Mouse (Mus musculus) gastrocnemius, postnatal 10 days (tissue): ENCODE results near the gene Gm21970. TPM values are rescaled to one million over a fixed set of nuclear protein-coding genes. Genes with fewer than 3 reads are reported as not detected.
A peak's percentile ranks its signal among the peaks of the same experiment; 100 is the strongest.

Experiments used
- DNase-seq: peaks from one replicate; pipeline ENCODE4 v3.0.0; 2021; ENCODE audit warnings: mixed read lengths
- long read RNA-seq, 2 experiments: library from polyadenylated mRNA; stranded (forward); transcript quantifications; one replicate each; pipeline ENCODE4 v2.0.0; 2021
- total RNA-seq, 2 experiments: library from RNA; stranded (reverse); gene quantifications; 2 replicates each; pipeline ENCODE4 v1.2.3; 2021

Gene Gm21970
- total RNA-seq, result not detected
- long read RNA-seq, experiment 1, result 0 reads
- long read RNA-seq, experiment 2, result 0 reads

- no peak for DNase-seq
Observed at GRCm38 (mm10) chr16:91391421-91391820, at the start of gene Gm21970. TSS of gene Gm21970 (plus strand) at chr16:91391721.

- DNase-seq, result no peak
Observed at GRCm38 (mm10) chr16:91346491-91346890, 45.0 kb upstream of the Gm21970 start.

DNA sequence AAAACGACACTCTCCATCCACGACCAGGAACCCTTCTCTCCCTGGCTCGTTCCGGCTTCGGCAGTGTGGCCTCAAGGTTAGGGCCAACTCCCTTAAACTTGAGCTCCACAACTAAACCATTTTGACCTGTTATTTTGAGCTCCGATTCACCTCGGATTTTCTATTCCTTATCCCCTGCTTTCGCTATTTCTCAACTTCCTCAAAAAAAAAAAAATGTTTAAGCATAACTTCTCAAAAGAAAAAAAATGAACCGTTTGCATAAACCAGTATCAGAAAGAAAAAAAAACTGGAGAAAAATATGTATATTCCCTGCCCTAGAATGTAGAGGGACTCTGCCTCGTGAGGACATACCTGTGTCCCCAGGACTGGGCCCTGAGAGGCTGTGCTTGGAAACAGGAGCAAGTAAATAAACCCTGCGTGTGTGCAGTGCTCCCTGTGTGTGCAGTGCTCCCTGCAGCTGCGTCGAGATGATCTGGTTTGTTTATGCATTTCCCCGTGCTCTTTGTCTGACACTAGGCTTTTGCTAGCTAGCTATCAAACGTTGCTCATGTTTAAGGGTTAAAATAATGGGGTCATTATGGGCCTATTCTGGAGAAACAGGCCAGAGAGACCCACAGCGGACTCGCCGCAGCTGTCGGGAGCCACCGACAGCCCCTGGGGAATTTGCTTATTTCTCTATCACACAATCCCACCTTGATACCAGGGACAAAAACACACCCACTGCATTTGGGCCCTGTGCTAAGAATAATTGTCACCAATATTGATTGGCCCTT lies 43.8 kb upstream of the Gm21970 start:
- no peak for DNase-seq

DNA sequence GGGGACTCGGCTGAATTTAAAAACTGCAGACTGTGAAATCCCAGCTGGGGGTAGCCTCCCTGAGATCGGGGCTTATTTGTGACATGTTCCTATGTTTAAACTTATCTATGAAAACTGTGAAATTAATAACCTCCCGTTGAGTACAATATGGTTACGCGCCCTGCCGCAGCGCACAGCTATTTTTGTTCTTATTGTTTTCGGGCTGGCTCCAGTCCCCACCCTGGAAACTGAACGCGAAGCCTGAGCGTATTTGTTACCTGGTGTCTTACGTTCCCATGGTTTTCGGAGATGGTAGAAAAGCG lies 43.3 kb upstream of the Gm21970 start:
- no peak for DNase-seq

DNA sequence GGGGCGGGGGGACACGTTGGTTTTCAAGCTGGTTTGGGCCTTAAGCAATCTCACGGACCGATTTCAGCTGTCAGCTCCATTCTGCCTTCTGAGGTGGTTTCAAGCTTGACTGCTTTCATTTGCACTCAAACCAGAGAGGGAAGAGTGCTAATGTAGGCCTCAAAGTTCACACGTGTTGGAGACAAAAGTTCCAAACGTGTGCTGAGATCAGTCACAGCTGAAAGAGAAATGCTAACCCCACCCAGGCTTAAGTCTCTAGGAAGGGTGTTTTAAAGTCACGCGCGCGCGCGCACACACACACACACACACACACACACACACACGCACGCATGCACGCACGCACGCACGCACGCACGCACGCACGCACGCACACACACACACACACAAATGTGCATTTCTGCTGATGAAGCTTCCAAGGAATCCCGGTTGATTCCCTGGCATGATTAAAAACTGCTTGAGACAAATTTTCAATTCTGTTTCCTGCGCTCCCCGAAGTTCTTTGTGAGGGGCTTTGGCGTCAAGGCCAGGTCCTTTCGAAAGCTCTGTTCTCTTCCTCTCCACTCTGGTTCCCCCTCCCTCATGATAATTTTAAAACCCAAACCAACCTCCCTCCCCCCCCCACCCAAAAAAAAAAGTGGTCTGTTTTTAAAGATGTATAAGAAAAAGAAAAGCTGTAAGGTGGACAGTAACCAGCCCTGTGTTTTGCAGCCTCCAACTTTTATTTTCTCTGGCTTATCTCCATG lies 42.8 kb upstream of the Gm21970 start:
- DNase-seq, result no peak

DNA sequence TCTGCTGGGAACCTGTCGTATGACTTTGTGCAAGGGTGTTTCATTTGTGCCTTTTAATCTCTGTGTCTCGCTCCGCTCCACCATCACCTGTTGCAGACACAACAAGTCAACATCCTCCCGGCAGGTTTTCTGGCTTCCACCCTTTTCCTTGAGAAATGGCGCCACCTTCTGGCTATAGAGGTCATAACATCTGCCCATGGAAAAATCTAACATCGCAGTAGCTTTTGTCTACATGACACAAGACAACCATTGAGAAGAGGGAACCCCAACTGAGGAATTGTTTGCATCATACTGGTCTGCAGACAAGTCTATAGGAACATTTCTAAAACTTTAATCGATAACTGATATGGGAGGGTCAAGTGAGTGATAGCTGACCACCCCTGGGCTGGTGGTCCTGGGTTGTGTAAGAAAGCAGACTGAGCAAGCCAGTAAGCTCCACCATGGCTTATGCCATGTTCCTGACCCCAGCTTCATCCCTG lies 39.4 kb upstream of the Gm21970 start:
- peak; percentile 71 for DNase-seq

DNA sequence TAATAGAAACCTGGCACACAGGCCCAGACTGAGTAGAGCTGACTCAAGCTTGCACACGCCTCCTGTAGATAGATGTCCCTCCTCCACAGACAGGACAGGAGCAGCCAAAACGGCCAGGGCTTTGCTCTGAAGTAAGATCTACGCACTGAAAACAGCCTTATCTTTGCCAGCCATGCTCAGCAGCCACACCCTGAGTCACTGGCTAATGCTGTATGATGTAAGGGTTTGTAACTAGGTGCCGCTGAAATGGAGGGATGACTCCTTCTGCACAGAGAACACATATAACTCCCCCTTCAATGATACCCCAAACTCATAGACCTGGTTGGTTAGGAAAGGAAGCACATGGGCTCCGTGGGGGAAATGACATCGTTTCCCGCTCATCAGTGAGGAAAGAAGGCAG lies 38.8 kb upstream of the Gm21970 start:
- DNase-seq, result no peak

DNA sequence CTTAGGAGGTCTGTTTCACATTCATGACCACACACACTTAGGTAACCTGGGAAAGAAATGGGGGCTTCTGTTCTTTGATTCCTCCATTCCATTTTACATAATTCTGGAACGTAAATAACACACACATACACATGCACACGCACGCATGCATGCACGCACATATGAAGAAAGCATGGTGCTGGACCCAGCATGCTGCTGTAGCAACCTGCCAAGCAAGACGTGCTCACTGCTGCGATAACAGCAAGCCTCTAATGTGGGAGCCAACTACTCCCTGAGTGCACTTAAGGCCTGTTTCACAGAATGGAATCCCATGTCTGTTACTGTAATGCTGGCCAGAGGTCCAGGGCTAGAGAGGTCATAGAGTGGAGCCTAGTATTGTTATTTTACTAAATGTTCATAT lies 38.3 kb upstream of the Gm21970 start:
- no peak for DNase-seq

- DNase-seq, result no peak
Observed at GRCm38 (mm10) chr16:91353638-91354037, 37.9 kb upstream of the Gm21970 start.

GRCm38 (mm10) chr16:91354599-91354998 lies 36.9 kb upstream of the Gm21970 start:
- no peak for DNase-seq

DNA sequence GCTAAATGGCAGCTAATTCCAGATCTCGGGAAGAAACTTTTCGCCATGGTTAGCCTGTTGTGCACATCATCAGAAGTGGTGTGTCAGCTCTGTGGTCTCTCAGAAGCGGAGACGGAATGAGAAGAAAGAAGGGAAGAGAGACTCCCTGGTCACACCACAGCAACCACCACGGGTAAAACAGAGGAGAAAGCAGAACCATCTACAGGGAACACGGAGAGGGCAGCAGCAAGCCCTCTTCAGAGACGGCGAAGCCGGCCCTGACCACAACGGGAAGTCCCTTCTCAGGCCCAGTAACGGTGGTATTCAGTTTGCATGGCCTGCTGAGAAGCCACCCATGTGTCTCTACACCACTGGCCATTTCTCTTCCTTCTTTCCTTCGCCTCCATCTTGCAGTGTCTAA lies 36.4 kb upstream of the Gm21970 start:
- DNase-seq, result no peak

DNA sequence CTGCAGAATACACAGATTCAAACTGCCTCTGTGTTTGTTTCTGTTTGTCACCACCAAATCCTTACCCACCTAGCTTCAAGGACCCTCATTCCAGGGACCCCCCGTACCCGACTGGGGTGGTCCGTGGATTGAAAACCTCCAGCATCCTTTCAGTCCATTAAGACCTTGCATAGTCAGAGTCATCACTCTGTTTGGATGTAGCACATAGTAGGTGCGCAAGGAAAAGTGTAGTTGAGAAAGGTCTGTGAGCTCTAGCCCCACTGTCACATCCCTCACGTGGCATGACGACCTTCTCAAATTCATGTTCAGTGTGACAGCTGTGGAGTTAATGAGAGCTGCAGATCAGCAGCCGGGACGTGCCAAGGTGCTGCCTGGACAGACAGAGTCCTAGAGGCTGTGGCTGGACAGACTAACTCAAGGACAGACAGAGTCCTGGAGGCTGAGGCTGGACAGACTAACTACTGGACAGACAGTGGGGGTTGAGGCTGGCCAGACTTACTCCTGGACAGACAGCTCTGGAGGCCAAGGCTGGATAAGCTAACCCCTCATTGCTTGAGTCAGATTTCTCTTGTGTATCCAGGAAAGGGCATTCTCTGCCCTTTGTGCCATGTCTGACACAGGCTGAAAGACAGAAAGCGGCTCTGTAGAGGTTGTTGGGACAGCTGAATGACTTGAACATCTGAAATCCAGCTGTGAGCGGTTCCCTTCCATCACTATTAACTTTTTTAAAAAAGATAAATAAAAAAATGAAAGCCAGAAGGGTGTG lies 34.6 kb upstream of the Gm21970 start:
- no peak for DNase-seq

GRCm38 (mm10) chr16:91357526-91357900 lies 34.0 kb upstream of the Gm21970 start:
- no peak for DNase-seq

- peak; percentile 38 for DNase-seq
Observed at GRCm38 (mm10) chr16:91358555-91358954, 33.0 kb upstream of the Gm21970 start.

- no peak for DNase-seq
Observed at GRCm38 (mm10) chr16:91359531-91359930, 32.0 kb upstream of the Gm21970 start.

GRCm38 (mm10) chr16:91360162-91360561 lies 31.4 kb upstream of the Gm21970 start:
- no peak for DNase-seq

GRCm38 (mm10) chr16:91362006-91362405 lies 29.5 kb upstream of the Gm21970 start:
- DNase-seq, result no peak

DNA sequence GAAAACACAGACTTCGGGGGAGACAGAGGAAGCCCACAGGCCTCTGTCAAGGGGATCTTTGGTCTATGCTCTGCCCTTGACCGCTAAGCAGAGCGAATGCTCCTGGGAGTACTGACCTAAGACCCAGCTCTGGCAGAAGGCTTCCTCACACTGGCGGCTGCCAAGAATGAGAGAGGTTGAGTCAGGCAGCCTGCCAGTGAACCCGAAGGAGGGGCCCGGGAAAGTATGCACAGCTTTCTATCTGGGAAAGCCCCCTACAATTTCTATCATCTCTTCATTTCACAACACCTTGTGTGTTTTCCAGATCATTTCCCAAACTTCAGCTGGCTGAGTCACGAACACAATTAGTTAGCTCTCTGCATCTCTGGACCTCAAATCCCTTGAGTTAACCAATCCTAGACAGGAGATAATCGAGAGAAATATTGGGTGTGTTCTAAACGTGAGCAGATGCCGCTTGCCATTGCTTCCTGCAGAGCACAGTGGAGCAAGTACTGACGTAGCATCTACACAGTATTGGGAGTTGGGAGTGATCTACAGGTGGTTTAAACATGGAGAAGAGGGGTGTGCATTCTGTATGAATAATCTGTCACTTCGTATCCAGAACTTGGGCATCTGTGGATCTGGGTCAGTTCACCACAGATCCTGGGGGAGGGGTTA lies 28.8 kb upstream of the Gm21970 start:
- DNase-seq, result peak; percentile 41

- no peak for DNase-seq
Observed at GRCm38 (mm10) chr16:91363483-91363882, 28.0 kb upstream of the Gm21970 start.

GRCm38 (mm10) chr16:91366567-91366966 lies 25.0 kb upstream of the Gm21970 start:
- DNase-seq, result no peak

GRCm38 (mm10) chr16:91367066-91367465 lies 24.5 kb upstream of the Gm21970 start:
- no peak for DNase-seq
